Mouse (Mus musculus): ENCODE results near the gene Ikzf3.

GRCm38 (mm10) chr11:98546529-98547307 is 887 bp upstream of the Ikzf3 start:
- no peak for TF ChIP-seq POLR2A (IDR thresholded peaks at IDR 0.05; ENCODE audit: control insufficient read depth, low read depth, low read length)
- no peak for TF ChIP-seq CTCF (IDR thresholded peaks at IDR 0.05; ENCODE audit: control insufficient read depth, insufficient read depth, insufficient replicate concordance, low read depth, low read length)

Measured in testis, adult 2 months (tissue).